Mouse (Mus musculus) left cerebral cortex, postnatal 10 days (tissue): ENCODE measurements at regions not wholly inside any gene's neighbourhood (a gene's known extent, or its start where the extent isn't known, plus 50 kb on each side); places are given as distances from the start of the nearest gene placed in this dataset.
A peak's percentile ranks its signal among the peaks of the same experiment; 100 is the strongest.

Experiments
- DNase-seq, 2 experiments: peaks; one replicate each; pipeline ENCODE4 v3.0.0; 2021 to 2022; ENCODE audit warnings: low spot score in 2 of 2, mixed read lengths in 1 of 2; ENCODE audit errors: extremely low spot score in 1 of 2
- intact Hi-C: fragments of 180-260 bp; cut with DNase I; formaldehyde crosslinking; loops from one replicate; pipeline ENCODE4 v1.15.1; 2025

- intact Hi-C loops = loop anchor here (5.0 to 10.0 kb wide), 2 partner anchors 203 to 639 kb away; no protein-coding TSS in a partner anchor
- peak; percentile 76 to 82 for DNase-seq
These were observed 100.7 kb downstream of the Chic2 start for GRCm38 (mm10) chr5:74943737-74944403.

GRCm38 (mm10) chr5:74941426-74941825 is 103.1 kb downstream of the Chic2 start:
- peak in 1 of 2 experiments; percentile 43 for DNase-seq
- intact Hi-C loops = loop anchor here (5.0 to 10.0 kb wide), 2 partner anchors 206 to 637 kb away; no protein-coding TSS in a partner anchor

GRCm38 (mm10) chr5:74937416-74937940 is 107.1 kb downstream of the Chic2 start:
- intact Hi-C loops = no loop called here
- no peak for DNase-seq

GRCm38 (mm10) chr5:74936087-74936486 is 108.5 kb downstream of the Chic2 start:
- intact Hi-C loops = no loop called here
- DNase-seq = no peak

- no peak for DNase-seq
- intact Hi-C loops = no loop called here
These were observed 108.9 kb downstream of the Chic2 start for GRCm38 (mm10) chr5:74935676-74936075.

GRCm38 (mm10) chr5:74933276-74933675 is 111.3 kb downstream of the Chic2 start:
- no peak for DNase-seq
- intact Hi-C loops = no loop called here

GRCm38 (mm10) chr5:74932206-74932605 is 112.4 kb downstream of the Chic2 start:
- no peak for DNase-seq
- intact Hi-C loops = no loop called here

- intact Hi-C loops = no loop called here
- DNase-seq = no peak
These were observed 112.8 kb downstream of the Chic2 start for GRCm38 (mm10) chr5:74931765-74932164.

GRCm38 (mm10) chr5:74927543-74927942 is 117.0 kb downstream of the Chic2 start:
- intact Hi-C loops = loop anchor here (10.0 kb wide), 1 partner anchor 133 kb away; no protein-coding TSS in a partner anchor
- DNase-seq = no peak

GRCm38 (mm10) chr5:74925769-74926168 is 118.8 kb downstream of the Chic2 start:
- intact Hi-C loops = loop anchor here (10.0 kb wide), 1 partner anchor 131 kb away; no protein-coding TSS in a partner anchor
- no peak for DNase-seq

- DNase-seq = no peak
- intact Hi-C loops = loop anchor here (10.0 kb wide), 1 partner anchor 129 kb away; no protein-coding TSS in a partner anchor
These were observed 120.5 kb downstream of the Chic2 start for GRCm38 (mm10) chr5:74924031-74924533.

- intact Hi-C loops = loop anchor here (10.0 kb wide), 1 partner anchor 129 kb away; no protein-coding TSS in a partner anchor
- no peak for DNase-seq
These were observed 121.2 kb downstream of the Chic2 start for GRCm38 (mm10) chr5:74923337-74923736.

GRCm38 (mm10) chr5:74922881-74923280 is 121.7 kb downstream of the Chic2 start:
- DNase-seq = no peak
- intact Hi-C loops = loop anchor here (10.0 kb wide), 1 partner anchor 128 kb away; no protein-coding TSS in a partner anchor

- DNase-seq = no peak
- intact Hi-C loops = loop anchor here (10.0 kb wide), 1 partner anchor 126 kb away; no protein-coding TSS in a partner anchor
These were observed 123.6 kb downstream of the Chic2 start for GRCm38 (mm10) chr5:74920939-74921338.

GRCm38 (mm10) chr5:74920490-74920889 is 124.1 kb downstream of the Chic2 start:
- intact Hi-C loops = loop anchor here (10.0 kb wide), 1 partner anchor 126 kb away; no protein-coding TSS in a partner anchor
- no peak for DNase-seq

GRCm38 (mm10) chr5:74905504-74906061 is 139.0 kb downstream of the Chic2 start:
- no peak for DNase-seq
- intact Hi-C loops = no loop called here

- intact Hi-C loops = no loop called here
- DNase-seq = no peak
These were observed 139.6 kb downstream of the Chic2 start for GRCm38 (mm10) chr5:74904927-74905503.

GRCm38 (mm10) chr5:74904327-74904726 is 140.2 kb downstream of the Chic2 start:
- intact Hi-C loops = no loop called here
- no peak for DNase-seq

GRCm38 (mm10) chr5:74903711-74904110 is 140.9 kb downstream of the Chic2 start:
- DNase-seq = no peak
- intact Hi-C loops = no loop called here
